Mouse (Mus musculus): ENCODE results near the gene Slc22a13. TPM values are rescaled to one million over a fixed set of nuclear protein-coding genes. Genes with fewer than 3 reads are reported as not detected.

Gene Slc22a13
- polyA plus RNA-seq, 1 experiment, result not detected

GRCm38 (mm10) chr9:119156278-119157201, 52.4 kb downstream of the Slc22a13 start, which contains the start of gene Acaa1b:
Acaa1b (minus strand) TSS chr9:119157093.
- TF ChIP-seq GATA1 (IDR thresholded peaks at IDR 0.05; ENCODE audit: low read length), result no peak

DNA sequence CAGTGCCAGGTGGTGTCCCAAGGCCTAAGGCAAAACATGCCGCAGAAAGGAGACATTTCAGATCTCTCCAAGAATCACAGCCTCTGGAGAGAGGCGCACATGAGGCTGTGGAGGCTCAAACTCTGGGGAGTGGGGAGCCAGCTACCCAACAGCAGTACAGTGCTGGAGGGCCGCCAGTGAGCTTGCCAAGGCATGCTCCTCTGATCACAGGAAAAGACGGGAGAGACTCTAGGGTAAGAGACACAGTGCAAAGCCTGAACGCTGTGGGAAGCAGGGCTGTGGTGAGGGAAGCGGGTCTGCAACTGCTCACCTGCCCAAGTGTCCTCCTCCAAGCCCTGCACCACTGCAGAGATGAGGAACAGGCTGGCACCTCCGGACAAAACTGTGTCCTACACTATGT, 53.1 kb downstream of the Slc22a13 start:
- TF ChIP-seq GATA1 (IDR thresholded peaks at IDR 0.05; ENCODE audit: low read length), result no peak

GRCm38 (mm10) chr9:119155416-119155815, 53.5 kb downstream of the Slc22a13 start:
- TF ChIP-seq GATA1 (IDR thresholded peaks at IDR 0.05; ENCODE audit: low read length), result no peak

GRCm38 (mm10) chr9:119151751-119152150, 57.1 kb downstream of the Slc22a13 start:
- no peak for TF ChIP-seq GATA1 (IDR thresholded peaks at IDR 0.05; ENCODE audit: low read length)

DNA sequence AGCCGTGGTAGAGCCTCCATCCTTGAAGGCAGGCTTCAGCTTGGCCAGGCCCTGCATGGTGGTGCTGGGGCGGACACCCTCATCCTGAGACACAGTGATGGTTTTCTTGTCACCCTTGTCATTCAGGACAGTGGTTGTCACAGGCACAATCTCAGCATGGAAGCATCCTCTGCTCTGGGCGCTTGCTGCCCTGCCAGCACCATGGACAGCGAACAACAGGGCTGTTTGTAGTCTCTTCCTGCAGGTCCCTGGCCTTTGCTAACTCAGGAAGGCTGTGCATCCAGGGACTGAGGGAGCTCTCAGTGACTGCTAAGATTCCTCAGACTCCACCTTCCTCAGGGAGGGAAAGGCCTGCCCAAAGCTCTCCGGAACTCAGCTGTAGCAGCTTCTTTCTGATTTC, 59.3 kb downstream of the Slc22a13 start:
- no peak for TF ChIP-seq GATA1 (IDR thresholded peaks at IDR 0.05; ENCODE audit: low read length)

- no peak for TF ChIP-seq GATA1 (IDR thresholded peaks at IDR 0.05; ENCODE audit: low read length)
Observed at GRCm38 (mm10) chr9:119146098-119146770, 62.7 kb downstream of the Slc22a13 start.

DNA sequence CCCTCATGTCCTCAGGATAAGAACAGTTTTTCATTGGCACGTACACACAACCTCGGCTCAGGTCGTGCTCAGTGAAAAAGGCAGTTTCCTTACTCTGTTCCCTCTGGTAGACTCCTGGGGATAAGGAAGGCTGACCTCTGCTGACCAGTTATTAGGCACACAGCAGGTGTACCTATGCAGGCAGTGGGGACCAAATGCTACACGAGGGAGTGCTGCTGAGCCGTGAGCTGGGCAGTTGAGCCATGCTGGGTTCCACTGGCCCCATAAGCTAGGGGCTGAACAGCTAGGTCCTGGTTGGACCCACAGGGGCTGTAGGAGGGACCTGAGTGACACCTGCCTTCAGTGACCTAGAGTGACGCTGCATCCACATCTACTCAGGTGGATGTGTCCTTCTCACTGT, 63.3 kb downstream of the Slc22a13 start:
- no peak for TF ChIP-seq GATA1 (IDR thresholded peaks at IDR 0.05; ENCODE audit: low read length)

DNA sequence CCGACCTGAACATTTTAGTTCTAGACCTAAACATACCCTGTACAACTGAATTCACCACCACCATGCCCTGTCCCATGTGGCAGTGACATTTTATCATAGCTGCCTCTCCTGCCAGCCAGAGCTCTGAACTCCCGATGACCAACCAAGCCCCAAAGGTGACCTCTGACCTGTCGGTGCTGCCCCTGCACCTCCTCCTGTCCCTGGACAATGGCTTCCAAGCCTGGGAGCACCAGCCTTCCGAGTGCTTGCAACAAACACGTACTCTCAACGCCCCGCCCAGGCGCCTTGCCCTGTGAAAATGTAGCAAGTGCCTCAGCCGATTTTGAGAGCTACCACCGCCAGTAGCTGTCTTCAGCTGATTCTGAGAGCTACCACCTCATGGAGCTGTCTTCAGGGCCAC, 63.8 kb downstream of the Slc22a13 start:
- TF ChIP-seq GATA1 (IDR thresholded peaks at IDR 0.05; ENCODE audit: low read length), result no peak

DNA sequence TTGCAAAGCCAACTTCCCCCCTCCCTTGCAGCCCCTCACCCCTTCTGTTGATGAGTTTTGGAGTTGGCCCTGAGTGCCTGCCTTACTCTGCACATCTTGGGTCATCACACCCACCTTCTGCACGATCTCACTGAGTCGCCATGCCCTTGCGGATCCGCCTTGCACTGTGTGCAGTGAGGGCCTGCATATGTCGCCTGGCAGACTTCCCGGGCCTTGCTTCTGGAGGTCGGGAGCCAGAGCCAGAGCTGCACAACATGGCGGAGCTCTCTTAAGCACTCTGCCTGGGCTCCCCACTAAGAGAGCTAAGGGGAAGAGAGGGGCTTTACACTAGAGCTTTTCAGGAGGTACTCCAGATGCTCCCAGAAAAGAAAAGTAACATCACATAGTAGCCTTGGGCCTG, 64.2 kb downstream of the Slc22a13 start:
- no peak for TF ChIP-seq GATA1 (IDR thresholded peaks at IDR 0.05; ENCODE audit: low read length)

DNA sequence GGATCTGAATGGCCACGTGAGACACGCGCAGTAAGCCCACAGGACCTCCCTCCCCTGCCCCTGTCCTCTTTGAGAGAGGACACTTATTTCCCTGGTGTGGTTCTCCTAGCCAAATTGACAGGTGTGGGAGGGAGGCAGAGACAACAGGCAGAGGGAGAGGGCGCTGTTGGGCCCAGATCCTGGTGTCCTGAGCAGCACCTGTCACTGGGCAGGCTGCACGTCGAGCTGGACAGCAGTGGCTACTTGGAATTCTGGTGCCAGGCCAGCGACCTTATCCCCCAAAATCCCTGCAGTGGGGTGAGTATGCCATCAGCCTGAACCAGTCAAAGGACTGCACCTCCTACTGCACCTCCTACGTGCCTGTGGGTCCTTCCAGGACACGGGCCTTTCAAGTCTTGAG, 65.5 kb downstream of the Slc22a13 start:
- no peak for TF ChIP-seq GATA1 (IDR thresholded peaks at IDR 0.05; ENCODE audit: low read length)

Other genes starting within 250 kb of the Slc22a13 start
- not detected in 2 replicates for gene Vill, start 156.3 kb downstream of the Slc22a13 start, polyA plus RNA-seq (2012)
- gene Plcd1, start 115.6 kb downstream of the Slc22a13 start, polyA plus RNA-seq (2012), result not detected in 2 replicates
- not detected in 2 replicates for gene Dlec1, start 106.6 kb downstream of the Slc22a13 start, polyA plus RNA-seq (2012)
- gene Acaa1b, start 52.0 kb downstream of the Slc22a13 start, polyA plus RNA-seq (2012), result not detected in 2 replicates
- gene Gm47289, start 49.9 kb downstream of the Slc22a13 start, polyA plus RNA-seq (2012), result not detected in 2 replicates
- 27.0 and 32.4 TPM in 2 replicates for gene Oxsr1, start 113.3 kb upstream of the Slc22a13 start, polyA plus RNA-seq (2012)
- gene Acaa1a, start 130.6 kb upstream of the Slc22a13 start, polyA plus RNA-seq (2012), result 104 and 129 TPM in 2 replicates
- gene Myd88, start 132.3 kb upstream of the Slc22a13 start, polyA plus RNA-seq (2012), result 20.9 and 22.4 TPM in 2 replicates
- gene Xylb, start 148.3 kb upstream of the Slc22a13 start, polyA plus RNA-seq (2012), result 17.2 and 21.3 TPM in 2 replicates
- not detected in 2 replicates for gene Slc22a14, start 156.5 kb upstream of the Slc22a13 start, polyA plus RNA-seq (2012)
- gene Acvr2b, start 193.0 kb upstream of the Slc22a13 start, polyA plus RNA-seq (2012), result 11.7 and 12.2 TPM in 2 replicates
- 2.4 and 3.8 TPM in 2 replicates for gene Exog, start 235.8 kb upstream of the Slc22a13 start, polyA plus RNA-seq (2012)

Measured in G1E-ER4 (cell line).